In genomic region chr8:27980920-27981319, GRCm38 (mm10) we compare ENCODE assay signal across 24 mouse cellular contexts.
"Had no signal": no experiment of that assay in that cellular context is flagged by ENCODE, and none has a peak within 500 bp of the region (broad histone marks: within the 10 kb centered on the region; RNA-seq: fewer than 3 reads in every experiment).

No protein-coding gene starts in this region.

- H3K4me1 ChIP-seq: heart, embryonic 10.5 days; heart, embryonic 12.5 days; hindbrain, embryonic 13.5 days; hindbrain, embryonic 15.5 days; intestine, embryonic 15.5 days; limb, embryonic 13.5 days; limb, embryonic 15.5 days; liver, embryonic 13.5 days; liver, embryonic 15.5 days had no signal

- H3K27me3 ChIP-seq: heart, embryonic 12.5 days; hindbrain, embryonic 13.5 days; hindbrain, embryonic 15.5 days; intestine, embryonic 15.5 days; limb, embryonic 13.5 days; limb, embryonic 15.5 days; liver, embryonic 13.5 days; liver, embryonic 15.5 days had no signal

- H3K4me3 ChIP-seq: gastrocnemius, adult 2 months; heart, embryonic 10.5 days; heart, embryonic 12.5 days; hindbrain, embryonic 10.5 days; hindbrain, embryonic 13.5 days; hindbrain, embryonic 15.5 days; intestine, embryonic 15.5 days; left cerebral cortex, adult 2 months; limb, embryonic 13.5 days; limb, embryonic 15.5 days; liver, embryonic 13.5 days; liver, embryonic 15.5 days had no signal

- ATAC-seq: inflammation-experienced regulatory T-cells, adult 6 months; intestine, embryonic 15.5 days; intestine, postnatal 0 days had no signal

- DNase-seq: gastrocnemius, adult 2 months; gastrocnemius, postnatal 10 days; gastrocnemius, postnatal 25 days; heart, adult 18-20 months; heart, postnatal 10 days; heart, postnatal 4 days; kidney, adult 18-20 months; kidney, adult 8-10 months; kidney, postnatal 14 days; kidney, postnatal 36 days; left cerebral cortex, postnatal 4 days; liver, embryonic 13.5 days had no signal

- H3K9ac ChIP-seq: heart, embryonic 12.5 days; hindbrain, embryonic 13.5 days; hindbrain, embryonic 15.5 days; intestine, embryonic 15.5 days; limb, embryonic 13.5 days; limb, embryonic 15.5 days; liver, embryonic 13.5 days; liver, embryonic 15.5 days had no signal

- H3K9me3 ChIP-seq: heart, embryonic 10.5 days; heart, embryonic 12.5 days; hindbrain, embryonic 10.5 days; hindbrain, embryonic 13.5 days; hindbrain, embryonic 15.5 days; intestine, embryonic 15.5 days; limb, embryonic 13.5 days; limb, embryonic 15.5 days; liver, embryonic 13.5 days; liver, embryonic 15.5 days had no signal

- H3K36me3 ChIP-seq: heart, embryonic 10.5 days; heart, embryonic 12.5 days; hindbrain, embryonic 10.5 days; hindbrain, embryonic 13.5 days; hindbrain, embryonic 15.5 days; intestine, embryonic 15.5 days; limb, embryonic 13.5 days; limb, embryonic 15.5 days; liver, embryonic 13.5 days; liver, embryonic 15.5 days had no signal

- H3K4me2 ChIP-seq: heart, embryonic 12.5 days; hindbrain, embryonic 13.5 days; hindbrain, embryonic 15.5 days; intestine, embryonic 15.5 days; limb, embryonic 13.5 days; limb, embryonic 15.5 days; liver, embryonic 13.5 days; liver, embryonic 15.5 days had no signal

- H3K27ac ChIP-seq: gastrocnemius, adult 2 months; heart, embryonic 10.5 days; hindbrain, embryonic 10.5 days; hindbrain, embryonic 13.5 days; hindbrain, embryonic 15.5 days; intestine, embryonic 15.5 days; left cerebral cortex, adult 2 months; limb, embryonic 13.5 days; limb, embryonic 15.5 days; liver, embryonic 13.5 days; liver, embryonic 15.5 days had no signal
